Mouse (Mus musculus) midbrain, embryonic 16.5 days (tissue): ENCODE results near the gene Il22ra2. TPM values are rescaled to one million over a fixed set of nuclear protein-coding genes. Genes with fewer than 3 reads are reported as not detected.

ENCODE experiments used
- ATAC-seq: fragments of 200-750 bp; cut with Nextera tagmentation; 2 replicates; pipeline ENCODE4 v1.8.0; 2017; ENCODE audit warnings: moderate TSS enrichment
- H3K27ac ChIP-seq: fragments of 300-500 bp; sonication (generic); 2 replicates; pipeline ENCODE4 v1.5.1; 2014; ENCODE audit warnings: mild to moderate bottlenecking, low read length, mixed read lengths
- H3K27me3 ChIP-seq: fragments of 300-500 bp; sonication (generic); 2 replicates; pipeline ENCODE4 v1.6.1; 2014; ENCODE audit warnings: low read depth, low read length, mixed read lengths; ENCODE audit not compliant: control insufficient read depth, insufficient read depth
- H3K36me3 ChIP-seq: fragments of 300-500 bp; sonication (generic); 2 replicates; pipeline ENCODE4 v1.6.1; 2014; ENCODE audit warnings: mild to moderate bottlenecking, low read length, moderate library complexity, mixed read lengths; ENCODE audit not compliant: control insufficient read depth, insufficient read depth
- H3K4me1 ChIP-seq: fragments of 300-500 bp; sonication (generic); 2 replicates; pipeline ENCODE4 v1.6.1; 2014; ENCODE audit warnings: mild to moderate bottlenecking, low read length, mixed read lengths; ENCODE audit not compliant: control insufficient read depth, insufficient read depth
- H3K4me2 ChIP-seq: fragments of 300-500 bp; sonication (generic); 2 replicates; pipeline ENCODE4 v1.6.1; 2014; ENCODE audit warnings: mild to moderate bottlenecking, low read length, mixed read lengths
- H3K4me3 ChIP-seq: fragments of 300-500 bp; sonication (generic); 2 replicates; pipeline ENCODE4 v1.5.1; 2014; ENCODE audit warnings: low read depth, mild to moderate bottlenecking, low read length, moderate library complexity, mixed read lengths
- H3K9ac ChIP-seq: fragments of 300-500 bp; sonication (generic); 2 replicates; pipeline ENCODE4 v1.6.1; 2014; ENCODE audit warnings: low read depth, low read length, mixed read lengths
- H3K9me3 ChIP-seq: fragments of 300-500 bp; sonication (generic); replicated peaks from 2 replicates; pipeline ENCODE4 v1.6.1; 2014; ENCODE audit warnings: mild to moderate bottlenecking, low read length, mixed read lengths; ENCODE audit not compliant: control insufficient read depth, poor library complexity, severe bottlenecking
- WGBS: fragments of 180-500 bp; shearing (Covaris S2); extraction: QIAGEN DNeasy Blood & Tissue Kit; methylation state at CpG from one replicate; pipeline ENCODE4 v1.1.7; 2014; 5-methylcytosine and 5-hydroxymethylcytosine counted together
- polyA plus RNA-seq: library from polyadenylated mRNA; unstranded; fragments of >200 nt; fragmentation: Nextera tagmentation; extraction: Ambion mirVana; gene quantifications from 2 replicates; pipeline ENCODE4 v1.2.1, GENCODE M21; 2015

Gene Il22ra2
- polyA plus RNA-seq, 1 experiment from 2014 or later = not detected

GRCm38 (mm10) chr10:19668973-19669372 lies 47.2 kb downstream of the Il22ra2 start:
- WGBS = 84% methylated on average over 5 of the region's 5 CpGs
- no peak for ATAC-seq

GRCm38 (mm10) chr10:19672015-19672414 lies 50.2 kb downstream of the Il22ra2 start:
- Histone ChIP-seq H3K9ac (no peak overlapping the region), H3K36me3 (no peaks in the 10 kb centered on the region), H3K4me1 (no peaks in the 10 kb centered on the region), H3K4me2 (no peak overlapping the region), H3K27ac (no peak overlapping the region), H3K9me3 (no peaks in the 10 kb centered on the region), H3K4me3 (no peak overlapping the region), H3K27me3 (no peaks in the 10 kb centered on the region)
- no peak for ATAC-seq

More at GRCm38 (mm10) chr10:19668973-19669372, 47.2 kb downstream of the Il22ra2 start:
- H3K27me3 ChIP-seq = no peaks in the 10 kb centered on the region
- H3K4me3 ChIP-seq = no peak overlapping the region
- H3K9me3 ChIP-seq = no peaks in the 10 kb centered on the region
- no peaks in the 10 kb centered on the region for H3K36me3 ChIP-seq
- H3K4me1 ChIP-seq = no peaks in the 10 kb centered on the region
- H3K4me2 ChIP-seq = no peak overlapping the region
- H3K9ac ChIP-seq = no peak overlapping the region
- H3K27ac ChIP-seq = no peak overlapping the region

GRCm38 (mm10) chr10:19673146-19673545 lies 51.3 kb downstream of the Il22ra2 start:
- no peaks in the 10 kb centered on the region for H3K9me3 ChIP-seq
- 94% methylated on average over 1 of the region's 1 CpGs for WGBS
- no peaks in the 10 kb centered on the region for H3K4me1 ChIP-seq
- no peak overlapping the region for H3K9ac ChIP-seq
- ATAC-seq = no peak
- H3K36me3 ChIP-seq = no peaks in the 10 kb centered on the region
- H3K4me3 ChIP-seq = no peak overlapping the region
- H3K4me2 ChIP-seq = no peak overlapping the region
- no peaks in the 10 kb centered on the region for H3K27me3 ChIP-seq
- no peak overlapping the region for H3K27ac ChIP-seq

Other genes with a start within 250 kb of the Il22ra2 start
- gene Ifngr1, start 30.0 kb upstream of the Il22ra2 start, polyA plus RNA-seq = 19.4 and 20.0 TPM in 2 replicates
- gene Il20ra, start 90.6 kb downstream of the Il22ra2 start, polyA plus RNA-seq = 0.35 and 0.84 TPM in 2 replicates
- 1.5 and 2.5 TPM in 2 replicates for gene Slc35d3, start 229.5 kb downstream of the Il22ra2 start, polyA plus RNA-seq